Mouse (Mus musculus) mature B cell (primary cell): ENCODE results near the gene Zfp318.

Experiments used
- in situ Hi-C: fragments of 300-500 bp; cut with MboI; formaldehyde crosslinking; loops from 2 replicates; pipeline ENCODE4 v1.14.3; 2019

The Zfp318 gene

GRCm38 (mm10) chr17:46446264-46446663, 62.7 kb downstream of the Zfp318 start:
- in situ Hi-C loops, result no loop called here

GRCm38 (mm10) chr17:46452683-46453082, 69.2 kb downstream of the Zfp318 start:
- in situ Hi-C loops, result no loop called here

- in situ Hi-C loops, result no loop called here
Observed at GRCm38 (mm10) chr17:46453302-46453948, 69.9 kb downstream of the Zfp318 start.

GRCm38 (mm10) chr17:46453970-46454411, 70.5 kb downstream of the Zfp318 start:
- in situ Hi-C loops, result no loop called here

- in situ Hi-C loops, result no loop called here
Observed at GRCm38 (mm10) chr17:46454539-46454938, 71.0 kb downstream of the Zfp318 start.

GRCm38 (mm10) chr17:46455110-46455691, 71.7 kb downstream of the Zfp318 start:
- in situ Hi-C loops, result no loop called here

- in situ Hi-C loops, result no loop called here
Observed at GRCm38 (mm10) chr17:46457791-46458190, 74.3 kb downstream of the Zfp318 start.

- in situ Hi-C loops, result no loop called here
Observed at GRCm38 (mm10) chr17:46458439-46458838, 74.9 kb downstream of the Zfp318 start.

- in situ Hi-C loops, result no loop called here
Observed at GRCm38 (mm10) chr17:46460673-46461072, 77.1 kb downstream of the Zfp318 start.

- in situ Hi-C loops, result no loop called here
Observed at GRCm38 (mm10) chr17:46461347-46461746, 77.8 kb downstream of the Zfp318 start.

GRCm38 (mm10) chr17:46462226-46462625, 78.7 kb downstream of the Zfp318 start:
- in situ Hi-C loops, result no loop called here

- in situ Hi-C loops, result no loop called here
Observed at GRCm38 (mm10) chr17:46467830-46468229, 84.3 kb downstream of the Zfp318 start.
